Mouse (Mus musculus) adrenal gland, adult (tissue): ENCODE results near the gene Yif1b.
A peak's percentile ranks its signal among the peaks of the same experiment; 100 is the strongest.
"Not testable (repeated sequence)": the region's sequence is repeated elsewhere in the genome, so short reads cannot be mapped to it uniquely, and the experiment has no call there.

Source experiments
- DNase-seq, 2 experiments: peaks; one replicate each; pipeline ENCODE4 v3.0.0; 2022 to 2023; ENCODE audit warnings: low spot score in 1 of 2; ENCODE audit not compliant: inconsistent age in 2 of 2

Gene Yif1b

GRCm38 (mm10) chr7:29237596-29237995 lies 533 bp upstream of the Yif1b start:
- not testable (repeated sequence) for DNase-seq

- peak; percentile 34 to 65 for DNase-seq
Observed at GRCm38 (mm10) chr7:29244732-29245416, 6.7 kb downstream of the Yif1b start.

DNA sequence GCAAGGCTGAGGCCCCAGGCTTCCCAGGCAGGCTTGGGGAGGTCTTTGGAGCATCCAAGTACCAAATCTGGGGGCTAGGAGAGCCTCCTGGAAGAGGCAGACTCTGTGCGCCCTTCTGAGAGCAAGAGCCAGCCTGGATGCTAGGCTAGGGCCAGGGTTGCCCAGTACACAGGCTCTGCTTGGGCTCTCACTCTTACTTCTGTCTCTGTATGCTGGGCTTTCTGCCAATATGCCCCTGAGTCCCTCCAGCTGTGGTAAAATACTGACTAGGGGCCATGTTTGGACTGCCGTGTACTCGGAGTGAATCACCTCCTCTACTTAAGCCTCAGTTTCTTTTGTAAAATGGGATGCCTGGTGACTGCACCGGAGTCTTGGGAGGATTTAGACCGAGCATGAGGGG lies 7.9 kb downstream of the Yif1b start:
- DNase-seq: no peak

DNA sequence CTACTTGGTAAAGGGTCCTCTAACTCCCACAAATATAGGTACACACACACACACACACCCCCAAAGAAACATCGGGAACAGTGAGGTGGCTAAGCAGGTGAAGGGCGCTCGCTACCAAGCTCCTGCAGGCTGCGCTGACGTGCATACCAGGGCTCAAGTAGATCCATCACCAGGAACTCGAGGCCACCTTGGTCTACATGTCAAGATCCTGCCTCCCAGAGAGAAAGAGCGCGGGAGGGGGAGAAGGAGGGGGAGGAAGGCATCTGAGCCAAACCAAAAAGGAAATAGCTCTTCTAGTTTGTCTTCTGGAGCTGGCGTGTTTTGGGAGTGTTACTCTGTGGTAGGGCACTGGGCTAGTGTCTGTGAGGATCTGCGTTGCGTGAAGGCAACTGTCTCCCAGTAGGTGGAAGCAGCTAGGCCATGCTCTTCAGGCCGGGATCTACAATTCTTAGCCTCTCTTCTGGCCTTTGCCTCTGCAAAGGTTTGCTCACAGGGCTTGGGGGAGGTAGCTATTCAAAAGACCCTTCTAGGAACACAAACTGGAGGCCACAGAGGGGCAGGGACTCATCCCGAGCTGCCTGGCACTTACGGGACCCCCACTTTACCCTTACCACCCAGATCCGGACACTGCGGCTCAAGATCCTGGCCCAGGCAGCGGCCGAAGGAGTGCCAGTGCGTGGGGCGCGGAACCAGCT lies 8.6 kb downstream of the Yif1b start:
- no peak for DNase-seq

GRCm38 (mm10) chr7:29247314-29247700 lies 9.2 kb downstream of the Yif1b start:
- DNase-seq: peak; percentile 75 to 94

DNA sequence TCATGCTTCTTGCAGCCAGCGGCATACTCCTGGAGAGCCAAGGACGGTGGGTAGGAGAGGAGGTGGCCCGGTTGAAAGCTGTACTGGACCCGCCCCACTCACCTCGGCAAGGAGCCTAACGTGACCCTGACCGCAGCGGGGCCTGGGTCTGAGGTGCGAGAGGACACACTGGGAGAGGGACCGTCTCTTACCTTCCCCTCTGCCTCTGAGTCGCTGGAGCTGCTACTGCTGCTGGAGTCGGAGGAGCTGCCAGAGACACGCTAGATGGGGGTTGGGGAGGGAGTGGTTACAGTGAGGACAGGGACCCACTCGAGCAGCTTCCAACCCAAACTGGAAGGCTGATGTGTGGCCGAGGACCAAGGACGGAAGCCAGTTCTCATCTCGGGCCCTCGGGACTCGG lies 9.6 kb downstream of the Yif1b start:
- DNase-seq: peak in 1 of 2 experiments; percentile 37

DNA sequence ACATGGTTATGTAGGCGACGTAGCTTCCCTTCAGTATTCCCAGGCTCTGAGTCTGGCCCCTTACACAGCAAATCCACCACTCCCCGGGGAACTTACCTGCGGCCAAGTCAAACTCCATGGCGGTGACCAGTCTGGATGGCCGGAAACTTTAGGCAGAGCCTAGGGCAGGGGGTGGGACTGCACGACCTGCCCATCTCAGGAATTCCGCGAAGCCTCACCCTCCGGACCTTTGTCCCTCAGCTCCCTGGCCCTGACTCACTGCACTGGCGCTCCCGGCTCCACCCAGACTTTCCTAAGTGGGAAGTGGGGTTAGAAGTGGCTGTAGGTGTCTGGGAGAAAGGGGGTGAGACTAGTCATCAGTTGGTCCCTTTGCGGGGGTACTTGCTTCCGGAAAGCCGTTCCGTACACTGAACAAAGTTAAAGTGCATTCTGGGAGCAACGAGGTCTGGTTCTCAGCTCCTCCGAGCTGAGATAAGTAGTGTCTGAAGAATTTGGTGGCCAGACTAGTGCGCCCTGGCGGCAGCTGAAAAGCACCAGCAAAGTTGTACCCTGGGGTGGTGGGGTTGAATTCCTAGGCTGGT lies 10.2 kb downstream of the Yif1b start, which contains the start of gene 2200002D01Rik:
Gene 2200002D01Rik, minus strand, starts transcription at position 206 of the 581 bp plus-strand sequence.
- DNase-seq: peak; percentile 52 to 85

DNA sequence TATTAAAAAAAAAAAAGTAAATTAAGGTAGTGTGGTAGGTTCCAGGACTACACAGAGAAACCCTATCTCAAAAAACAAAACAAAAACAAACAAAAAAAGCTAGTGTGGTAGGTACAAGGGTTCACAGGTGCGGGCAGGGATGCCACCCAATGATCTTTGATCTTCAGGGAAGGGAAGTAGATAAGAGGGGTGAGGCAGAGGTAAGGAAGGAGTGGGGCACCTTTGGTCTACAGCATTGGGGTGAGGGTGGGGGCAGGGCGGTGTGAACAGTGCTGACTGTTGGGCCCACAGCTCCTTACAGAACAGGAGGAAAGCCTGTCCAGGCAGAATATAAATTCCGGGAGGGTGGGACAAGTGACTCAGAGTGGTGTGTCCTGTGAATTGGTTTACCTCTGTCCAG lies 13.0 kb downstream of the Yif1b start:
- no peak for DNase-seq

DNA sequence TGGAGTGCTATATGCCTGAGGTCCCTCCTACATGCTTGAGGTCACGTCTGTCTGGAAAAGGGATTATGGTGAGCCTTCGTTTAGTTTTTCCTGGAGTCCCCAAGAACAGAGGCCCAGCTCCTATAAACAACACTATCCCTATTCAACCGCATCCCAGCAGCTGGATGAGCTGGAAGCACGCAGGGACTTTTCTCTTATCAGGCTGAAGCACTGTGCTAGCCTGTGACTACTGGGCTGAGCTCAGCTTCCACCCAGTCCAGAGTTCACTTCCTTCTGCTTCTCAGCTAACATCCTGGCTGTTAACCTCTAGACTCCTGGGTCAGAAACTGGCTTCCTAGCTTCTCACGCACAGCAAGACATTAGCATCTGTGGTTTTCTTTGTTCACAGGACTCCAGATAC lies 15.7 kb downstream of the Yif1b start:
- no peak for DNase-seq

GRCm38 (mm10) chr7:29255875-29256274 lies 17.7 kb downstream of the Yif1b start:
- DNase-seq: no peak

DNA sequence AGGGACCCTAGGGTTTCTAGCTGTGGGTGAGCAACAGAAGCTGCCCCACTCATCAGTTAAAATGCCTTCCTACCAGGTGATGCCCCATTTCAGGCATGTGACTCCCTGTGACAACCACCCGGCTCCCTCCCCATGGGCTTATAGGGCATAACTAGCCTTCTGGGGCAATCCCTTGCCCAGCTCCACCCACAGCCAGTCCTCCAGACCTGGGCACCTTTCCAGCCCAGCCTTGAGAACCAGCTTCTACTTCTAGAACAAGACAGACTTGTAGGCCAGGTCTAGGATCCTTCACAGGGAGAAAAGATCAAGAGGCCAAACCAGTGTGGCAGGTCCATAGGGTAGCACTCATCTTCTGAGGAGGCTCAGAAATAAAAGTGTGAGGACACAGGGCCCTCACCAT lies 19.2 kb downstream of the Yif1b start:
- no peak for DNase-seq

DNA sequence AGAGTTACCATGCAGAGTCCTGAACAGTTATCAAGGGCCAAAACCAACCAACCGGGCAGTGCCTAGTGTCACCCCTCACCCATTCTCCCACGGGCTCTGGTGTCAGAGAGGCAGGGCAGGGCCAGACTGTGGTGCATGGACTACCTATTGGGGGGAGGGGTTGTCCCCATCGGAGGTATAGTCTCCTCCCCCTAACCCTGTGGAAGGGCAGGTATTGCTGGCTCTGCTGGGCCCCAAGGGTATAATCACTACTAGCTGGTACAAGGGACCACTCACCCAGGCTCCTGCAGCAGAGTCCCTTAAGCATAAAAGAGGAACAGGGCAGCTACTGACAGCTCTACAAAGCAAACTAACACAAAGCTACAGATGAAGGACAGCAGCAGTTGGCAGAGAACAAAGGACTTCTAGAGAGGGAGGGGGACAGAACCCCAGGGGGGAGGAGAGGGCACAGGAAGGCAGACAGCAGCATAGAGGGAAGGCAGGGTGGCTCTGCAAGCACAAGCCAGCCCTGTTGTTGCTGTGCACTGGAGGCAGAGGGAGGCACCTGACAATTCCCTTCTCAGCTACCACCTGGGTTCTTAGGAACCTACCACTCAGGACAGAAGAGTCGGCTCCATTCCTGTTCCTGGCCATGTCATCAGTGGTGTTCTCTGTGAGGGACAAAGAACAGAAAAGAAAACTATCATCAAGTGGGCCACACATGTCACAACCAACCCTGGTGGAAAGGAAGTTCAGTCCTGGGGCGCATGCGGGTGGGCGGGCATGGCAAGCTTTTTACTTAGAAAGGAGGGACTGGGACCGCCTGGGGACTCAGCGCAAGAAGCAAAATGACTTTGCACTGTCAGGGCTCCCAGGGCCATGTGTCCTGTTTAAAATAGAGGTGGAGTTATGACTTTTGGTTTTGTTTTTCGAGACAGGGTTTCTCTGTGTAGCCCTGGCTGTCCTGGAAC lies 21.9 kb downstream of the Yif1b start:
- no peak for DNase-seq

DNA sequence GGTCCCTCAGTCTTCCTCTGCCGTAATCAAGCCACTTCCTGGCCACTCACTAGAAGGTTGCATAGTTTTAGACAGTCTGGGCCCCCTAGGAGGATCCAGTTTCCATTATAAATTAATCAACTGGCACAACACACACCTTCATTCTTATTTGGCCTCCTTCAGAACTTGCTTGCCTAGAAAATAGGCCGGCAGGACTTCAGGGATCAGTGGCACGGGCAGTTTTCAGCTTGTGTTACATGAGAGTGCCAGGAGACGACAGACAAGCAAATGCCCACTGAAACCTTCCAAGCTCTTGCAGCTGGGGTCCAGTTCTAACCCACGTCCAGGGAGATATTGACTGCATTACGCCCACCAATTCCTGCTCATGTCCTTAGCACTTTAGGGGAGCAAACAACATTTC lies 24.0 kb downstream of the Yif1b start:
- DNase-seq: no peak

DNA sequence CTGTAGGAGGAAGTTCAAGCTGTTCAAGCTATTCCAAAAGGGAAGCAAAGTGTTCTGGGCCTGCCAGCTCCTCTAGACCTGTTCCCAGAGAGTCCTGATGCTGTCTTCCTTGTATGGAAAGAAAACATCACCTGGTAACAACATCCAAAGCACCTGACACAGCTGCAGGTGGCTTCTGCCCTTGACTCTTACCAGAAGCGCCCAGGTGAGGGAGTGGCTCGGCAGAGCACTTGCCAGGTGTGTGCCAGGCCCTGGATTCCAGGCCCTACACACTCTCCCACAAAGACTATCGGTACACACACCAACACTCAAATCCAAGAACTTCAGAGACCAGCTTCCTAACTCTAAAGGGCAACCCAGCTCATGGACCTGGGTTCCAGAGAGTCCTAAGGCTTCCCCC lies 25.7 kb downstream of the Yif1b start:
- DNase-seq: no peak

DNA sequence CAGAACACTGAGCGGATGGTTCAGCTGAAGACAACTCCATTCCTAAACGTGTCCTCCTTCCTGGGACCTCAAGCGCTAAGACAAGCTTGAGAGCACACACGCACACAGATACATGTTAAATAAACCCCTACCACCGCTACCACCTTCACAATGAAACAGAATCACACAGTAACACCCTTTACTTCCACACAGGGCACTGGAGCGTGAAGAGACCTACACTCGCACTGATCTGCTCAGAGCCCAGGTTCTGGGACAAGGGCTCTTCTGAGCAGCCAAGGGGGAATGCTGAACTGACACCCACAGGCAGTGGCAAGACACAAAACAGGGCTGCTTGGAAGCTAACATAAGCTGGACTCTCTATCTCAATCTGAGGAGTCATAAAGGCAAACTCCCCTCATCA lies 27.5 kb downstream of the Yif1b start:
- DNase-seq: no peak

GRCm38 (mm10) chr7:29266931-29267330 lies 28.8 kb downstream of the Yif1b start:
- no peak for DNase-seq

- DNase-seq: no peak
Observed at GRCm38 (mm10) chr7:29270445-29270844, 32.3 kb downstream of the Yif1b start.

GRCm38 (mm10) chr7:29271687-29272465 lies 33.7 kb downstream of the Yif1b start:
- DNase-seq: no peak

- DNase-seq: no peak
Observed at GRCm38 (mm10) chr7:29276715-29277114, 38.6 kb downstream of the Yif1b start.

DNA sequence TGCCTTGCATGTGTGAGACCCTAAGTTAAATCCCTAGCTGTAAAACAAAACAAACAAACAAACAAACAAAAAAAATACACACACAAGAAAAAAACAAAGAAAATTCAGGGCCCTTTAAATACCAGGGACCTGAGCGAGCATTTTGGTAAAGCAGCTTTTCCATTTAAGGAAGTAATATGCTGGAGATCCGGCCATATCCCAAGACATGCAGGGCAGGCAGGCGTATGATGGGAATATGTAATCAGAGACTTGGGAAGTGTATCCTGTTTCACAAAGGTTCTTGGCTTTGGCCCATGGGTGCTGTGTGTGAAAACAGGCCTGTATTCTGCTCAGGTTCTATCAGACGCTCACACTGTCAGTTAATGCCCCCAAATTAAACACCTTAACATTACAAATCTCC lies 39.4 kb downstream of the Yif1b start:
- DNase-seq: no peak
